Mouse (Mus musculus): ENCODE measurements around the gene Psmb2.

DNA sequence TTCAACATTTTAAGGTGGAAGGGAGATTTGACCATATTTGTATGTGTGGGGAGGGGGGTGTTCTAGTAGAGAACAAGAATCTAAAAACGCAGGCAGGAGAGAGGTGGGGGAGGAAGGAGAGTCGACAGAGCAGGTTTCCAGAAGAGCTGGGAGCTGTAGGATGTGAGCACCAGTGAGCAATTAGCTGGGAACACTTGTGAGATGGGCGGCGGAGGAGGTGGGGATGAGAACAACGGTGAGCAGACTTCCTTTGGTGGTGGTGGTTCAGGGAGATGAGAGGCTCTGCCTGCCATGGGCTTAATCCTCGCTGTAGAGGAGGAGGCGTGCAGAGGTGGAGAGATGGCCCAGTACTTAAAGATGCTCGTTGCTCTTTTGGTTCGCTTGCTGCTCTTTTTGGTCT lies 35.5 kb upstream of the Psmb2 start:
- TF ChIP-seq CTCF (IDR thresholded peaks at IDR 0.05) (no peak), EP300 (IDR thresholded peaks at IDR 0.05) (no peak)
